In genomic region chr8:104510134-104510533, GRCm38 (mm10) we compare ENCODE assay signal across 8 mouse cellular contexts. TPM values are rescaled to one million over a fixed set of nuclear protein-coding genes. Genes with fewer than 3 reads are reported as not detected.
A peak's percentile ranks its signal among the peaks of the same experiment; 100 is the strongest.
DNase-seq lines count a peak whose midpoint lies in the region; ATAC-seq and TF ChIP-seq lines count a peak whose summit lies in the region.

No protein-coding gene starts in this region.

- no peak for TF ChIP-seq POLR2A in cerebellum, adult 2 months (IDR thresholded peaks at IDR 0.05; ENCODE audit: borderline replicate concordance, insufficient read depth, low read length)

- no peak for DNase-seq in cerebellum, adult 2 months
- no peak for DNase-seq in cerebellum, adult 8-10 months
- DNase-seq in liver, postnatal 0 days, result no peak
- no peak for DNase-seq in limb, embryonic 11.5 days (ENCODE audit: low spot score)
- no peak for DNase-seq in right cerebral cortex, adult 18-20 months
- no peak for DNase-seq in adrenal gland, postnatal 14 days

- peaks cover 20% of the 10 kb centered on the region for H3K36me3 ChIP-seq in liver, embryonic 12.5 days
- H3K36me3 ChIP-seq in liver, postnatal 0 days (replicated peaks; ENCODE audit: insufficient read depth, low read length), result peaks cover 16% of the 10 kb centered on the region
- peaks cover 3% of the 10 kb centered on the region; the same call in 1 of the 2 replicates for H3K36me3 ChIP-seq in limb, embryonic 11.5 days (ENCODE audit: control insufficient read depth, insufficient read depth, low read length)
- peaks cover 21% of the 10 kb centered on the region for H3K36me3 ChIP-seq in neural tube, embryonic 15.5 days

- peak overlapping the region; percentile 73 for H3K4me3 ChIP-seq in cerebellum, adult 2 months (replicated peaks; ENCODE audit: insufficient read depth, low read depth, low read length)
- H3K4me3 ChIP-seq in liver, embryonic 12.5 days, result no peak overlapping the region
- H3K4me3 ChIP-seq in liver, postnatal 0 days (ENCODE audit: low read depth, low read length), result no peak overlapping the region
- no peak overlapping the region for H3K4me3 ChIP-seq in limb, embryonic 11.5 days (ENCODE audit: low read depth, low read length)
- H3K4me3 ChIP-seq in neural tube, embryonic 15.5 days (replicated peaks), result peak overlapping the region; percentile 60

- TF ChIP-seq CTCF in cerebellum, adult 2 months (IDR thresholded peaks at IDR 0.05; ENCODE audit: borderline replicate concordance, insufficient read depth, low read depth, low read length), result no peak
- TF ChIP-seq CTCF in liver, postnatal 0 days (IDR thresholded peaks at IDR 0.05; ENCODE audit: low read depth), result no peak

- no peaks in the 10 kb centered on the region for H3K9me3 ChIP-seq in liver, embryonic 12.5 days (replicated peaks)
- no peaks in the 10 kb centered on the region for H3K9me3 ChIP-seq in liver, postnatal 0 days (ENCODE audit: low read length)
- no peaks in the 10 kb centered on the region for H3K9me3 ChIP-seq in limb, embryonic 11.5 days (ENCODE audit: control insufficient read depth, low read length)
- no peaks in the 10 kb centered on the region for H3K9me3 ChIP-seq in neural tube, embryonic 15.5 days (replicated peaks)

- H3K9ac ChIP-seq in liver, embryonic 12.5 days, result no peak overlapping the region
- no peak overlapping the region for H3K9ac ChIP-seq in liver, postnatal 0 days (replicated peaks)
- no peak overlapping the region for H3K9ac ChIP-seq in limb, embryonic 11.5 days (ENCODE audit: low read length)
- no peak overlapping the region for H3K9ac ChIP-seq in neural tube, embryonic 15.5 days (replicated peaks)

- H3K4me2 ChIP-seq in liver, embryonic 12.5 days, result peak overlapping the region; percentile 97
- H3K4me2 ChIP-seq in liver, postnatal 0 days (ENCODE audit: low read depth, low read length), result no peak overlapping the region
- H3K4me2 ChIP-seq in limb, embryonic 11.5 days (ENCODE audit: low read depth, severe bottlenecking), result peak overlapping the region; percentile 97; the same call in 1 of the 2 replicates
- H3K4me2 ChIP-seq in neural tube, embryonic 15.5 days, result peak overlapping the region; percentile 100

- 64% methylated on average over 3 of the region's 3 CpGs for WGBS in cerebellum, adult 2 months
- 82% methylated on average over 3 of the region's 3 CpGs for WGBS in liver, embryonic 12.5 days (ENCODE audit: insufficient replicate concordance)
- 81% methylated on average over 3 of the region's 3 CpGs for WGBS in liver, postnatal 0 days (ENCODE audit: insufficient replicate concordance)
- 76% methylated on average over 3 of the region's 3 CpGs for WGBS in limb, embryonic 11.5 days
- WGBS in neural tube, embryonic 15.5 days, result 77% methylated on average over 3 of the region's 3 CpGs

- peaks cover 2% of the 10 kb centered on the region; the same call in 1 of the 2 replicates for H3K4me1 ChIP-seq in cerebellum, adult 2 months (ENCODE audit: control insufficient read depth, insufficient read depth, low read length)
- H3K4me1 ChIP-seq in liver, embryonic 12.5 days, result peaks cover 12% of the 10 kb centered on the region
- H3K4me1 ChIP-seq in liver, postnatal 0 days (ENCODE audit: insufficient read depth), result peaks cover 9% of the 10 kb centered on the region
- no peaks in the 10 kb centered on the region for H3K4me1 ChIP-seq in limb, embryonic 11.5 days (ENCODE audit: control insufficient read depth, insufficient read depth, low read length)
- peaks cover 7% of the 10 kb centered on the region; the same call in 1 of the 2 replicates for H3K4me1 ChIP-seq in neural tube, embryonic 15.5 days

- no peak for TF ChIP-seq EP300 in liver, postnatal 0 days (IDR thresholded peaks at IDR 0.05; ENCODE audit: low read depth)

- no peak overlapping the region for H3K27ac ChIP-seq in cerebellum, adult 2 months (ENCODE audit: insufficient read depth, low read length)
- no peak overlapping the region for H3K27ac ChIP-seq in liver, embryonic 12.5 days
- no peak overlapping the region for H3K27ac ChIP-seq in liver, postnatal 0 days (ENCODE audit: low read depth)
- no peak overlapping the region for H3K27ac ChIP-seq in limb, embryonic 11.5 days (replicated peaks; ENCODE audit: low read depth, low read length)
- no peak overlapping the region for H3K27ac ChIP-seq in neural tube, embryonic 15.5 days (replicated peaks)

- no peaks in the 10 kb centered on the region for H3K27me3 ChIP-seq in cerebellum, adult 2 months (ENCODE audit: control insufficient read depth, insufficient read depth, low read length)
- H3K27me3 ChIP-seq in liver, embryonic 12.5 days (replicated peaks), result 0 out of 2 replicates have a peak, but pooled peaks cover 15% of the 10 kb centered on the region
- H3K27me3 ChIP-seq in liver, postnatal 0 days (ENCODE audit: insufficient read depth, low read length), result no peaks in the 10 kb centered on the region
- no peaks in the 10 kb centered on the region for H3K27me3 ChIP-seq in limb, embryonic 11.5 days (ENCODE audit: control insufficient read depth, insufficient read depth, low read length)
- H3K27me3 ChIP-seq in neural tube, embryonic 15.5 days (replicated peaks), result no peaks in the 10 kb centered on the region

- ATAC-seq in liver, embryonic 12.5 days, result no peak
- no peak for ATAC-seq in liver, postnatal 0 days
- no peak for ATAC-seq in limb, embryonic 11.5 days (ENCODE audit: insufficient number of reproducible peaks, low FRiP score, low TSS enrichment, low read depth)
- peak; percentile 18; the same call in 1 of the 2 replicates for ATAC-seq in neural tube, embryonic 15.5 days (ENCODE audit: low FRiP score)

RNA-seq across cellular contexts. Expression of gene Terb1, which starts 0.4 kb away (rescaled TPM):
- polyA plus RNA-seq in cerebellum, adult 2 months (2012; rRNA removed), result 0.23 and 0.40 TPM in 2 replicates
- 0.04 and 0.07 TPM in 2 replicates for polyA plus RNA-seq in liver, embryonic 12.5 days (2016; fragmentation: Nextera tagmentation; extraction: Ambion mirVana)
- 0.05 and 0.06 TPM in 2 replicates for polyA plus RNA-seq in liver, postnatal 0 days (2015; fragmentation: Nextera tagmentation; extraction: Ambion mirVana)
- polyA plus RNA-seq in limb, embryonic 11.5 days (2014; fragmentation: Nextera tagmentation; extraction: Ambion mirVana), result 0.24 and 0.30 TPM in 2 replicates
- polyA plus RNA-seq in neural tube, embryonic 15.5 days (2015; fragmentation: Nextera tagmentation; extraction: Ambion mirVana), result 0.59 and 0.97 TPM in 2 replicates
- 0.23 TPM in 1 of 2 replicates, not detected in the other for total RNA-seq in adrenal gland, postnatal 14 days (2021)

RNA-seq across cellular contexts. Expression of gene Nae1, which starts 24.3 kb away (rescaled TPM):
- polyA plus RNA-seq in cerebellum, adult 2 months (2012; rRNA removed), result 96.1 and 96.5 TPM in 2 replicates
- 47.5 and 48.8 TPM in 2 replicates for polyA plus RNA-seq in liver, embryonic 12.5 days (2016; fragmentation: Nextera tagmentation; extraction: Ambion mirVana)
- 24.3 and 24.4 TPM in 2 replicates for polyA plus RNA-seq in liver, postnatal 0 days (2015; fragmentation: Nextera tagmentation; extraction: Ambion mirVana)
- polyA plus RNA-seq in limb, embryonic 11.5 days (2014; fragmentation: Nextera tagmentation; extraction: Ambion mirVana), result 138 and 142 TPM in 2 replicates
- polyA plus RNA-seq in neural tube, embryonic 15.5 days (2015; fragmentation: Nextera tagmentation; extraction: Ambion mirVana), result 97.2 and 99.2 TPM in 2 replicates
- 30.2 and 31.1 TPM in 2 replicates for total RNA-seq in adrenal gland, postnatal 14 days (2021)

RNA-seq across cellular contexts. Expression of gene Car7, which starts 24.4 kb away (rescaled TPM):
- polyA plus RNA-seq in cerebellum, adult 2 months (2012; rRNA removed), result 59.8 and 67.8 TPM in 2 replicates
- 2.2 and 2.3 TPM in 2 replicates for polyA plus RNA-seq in liver, embryonic 12.5 days (2016; fragmentation: Nextera tagmentation; extraction: Ambion mirVana)
- polyA plus RNA-seq in liver, postnatal 0 days (2015; fragmentation: Nextera tagmentation; extraction: Ambion mirVana), result 2.1 and 3.5 TPM in 2 replicates
- polyA plus RNA-seq in limb, embryonic 11.5 days (2014; fragmentation: Nextera tagmentation; extraction: Ambion mirVana), result 0.57 and 0.61 TPM in 2 replicates
- polyA plus RNA-seq in neural tube, embryonic 15.5 days (2015; fragmentation: Nextera tagmentation; extraction: Ambion mirVana), result 3.0 and 3.3 TPM in 2 replicates
- total RNA-seq in adrenal gland, postnatal 14 days (2021), result 4.0 and 4.1 TPM in 2 replicates

Comparison
In these comparisons a context has a peak if more than half of its experiments do, and no peak if none do; other contexts are left out.
1. H3K4me3 ChIP-seq: peak in cerebellum, adult 2 months (single experiment) and neural tube, embryonic 15.5 days (single experiment); none in liver, embryonic 12.5 days (single experiment), liver, postnatal 0 days (single experiment) and limb, embryonic 11.5 days (single experiment).
2. RNA of gene Car7, which starts 24.4 kb away (polyA plus RNA-seq): 59.8 to 67.8 TPM in cerebellum, adult 2 months; 2.1 to 3.5 TPM in liver, postnatal 0 days, 3.0 to 3.3 TPM in neural tube, embryonic 15.5 days, 2.2 to 2.3 TPM in liver, embryonic 12.5 days and 0.57 to 0.61 TPM in limb, embryonic 11.5 days; every median in the first group is over 10 times any median in the second.